8 mouse cellular contexts compared by ENCODE assay signal in genomic region chr16:44724083-44724787, GRCm38 (mm10). TPM values are rescaled to one million over a fixed set of nuclear protein-coding genes. Genes with fewer than 3 reads are reported as not detected.
A peak's percentile ranks its signal among the peaks of the same experiment; 100 is the strongest.
DNase-seq lines count a peak whose midpoint lies in the region; ATAC-seq and TF ChIP-seq lines count a peak whose summit lies in the region.

Gene Nepro, plus strand, starts transcription at chr16:44724301.

- H3ac ChIP-seq in myocyte (ENCODE audit: control insufficient read depth, insufficient read length), result peak within 1 kb of the TSS; percentile 93

- no peaks in the 10 kb centered on the region; the same call in 1 of the 2 replicates for H3K79me2 ChIP-seq in liver, adult 2 months (ENCODE audit: control insufficient read depth, insufficient read depth, low read length)
- H3K79me2 ChIP-seq in myocyte (ENCODE audit: control insufficient read depth, insufficient read depth), result peaks cover 55% of the 10 kb centered on the region

- TF ChIP-seq POLR2A in bone marrow macrophage, adult 2 months (IDR thresholded peaks at IDR 0.05; ENCODE audit: borderline replicate concordance, low read depth, low read length), result 0 out of 2 replicates have a peak, but pooled peaks have one; percentile 9
- TF ChIP-seq POLR2A in embryonic fibroblast, embryonic 13.5 days (IDR thresholded peaks at IDR 0.05; ENCODE audit: low read depth, low read length), result no peak; the same call in none of the 2 replicates
- peak; percentile 83 for TF ChIP-seq POLR2A in liver, adult 2 months (IDR thresholded peaks at IDR 0.05; ENCODE audit: extremely low read depth, insufficient read depth, low read length)
- TF ChIP-seq POLR2A in myocyte (IDR thresholded peaks at IDR 0.05; ENCODE audit: insufficient read length, low read depth), result peak; percentile 80

- H3K9ac ChIP-seq in kidney, embryonic 15.5 days, result peak within 1 kb of the TSS; percentile 91
- H3K9ac ChIP-seq in liver, adult 2 months (ENCODE audit: low read depth, low read length), result peak within 1 kb of the TSS; percentile 99

- peak; percentile 98 for ATAC-seq in kidney, embryonic 15.5 days (replicated peaks; ENCODE audit: low FRiP score)

- H3K27ac ChIP-seq in bone marrow macrophage, adult 2 months (ENCODE audit: insufficient read depth, low read depth, low read length), result peak within 1 kb of the TSS; percentile 83
- peak within 1 kb of the TSS; percentile 97 for H3K27ac ChIP-seq in embryonic fibroblast, embryonic 13.5 days (ENCODE audit: insufficient read depth, low read length)
- peak within 1 kb of the TSS; percentile 98 for H3K27ac ChIP-seq in heart, embryonic 10.5 days
- H3K27ac ChIP-seq in kidney, embryonic 15.5 days, result peak within 1 kb of the TSS; percentile 96
- peak within 1 kb of the TSS; percentile 98 for H3K27ac ChIP-seq in liver, adult 2 months (replicated peaks; ENCODE audit: insufficient read depth, low read depth, low read length)

- WGBS in heart, embryonic 10.5 days, result under 1% methylated on average over 62 of the region's 64 CpGs
- WGBS in kidney, embryonic 15.5 days, result under 1% methylated on average over 63 of the region's 64 CpGs
- WGBS in liver, adult 2 months, result under 1% methylated on average over 63 of the region's 64 CpGs

- TF ChIP-seq CTCF in bone marrow macrophage, adult 2 months (IDR thresholded peaks at IDR 0.05; ENCODE audit: low read depth, low read length), result no peak
- TF ChIP-seq CTCF in embryonic fibroblast, embryonic 13.5 days (IDR thresholded peaks at IDR 0.05; ENCODE audit: borderline replicate concordance, insufficient read depth, low read length), result no peak
- TF ChIP-seq CTCF in liver, adult 2 months (IDR thresholded peaks at IDR 0.05; ENCODE audit: low read depth, low read length), result no peak

- DNase-seq in A20 (ENCODE audit: low read depth, low spot score), result peak; percentile 97
- peak; percentile 98 for DNase-seq in heart, embryonic 10.5 days (ENCODE audit: low spot score)
- DNase-seq in liver, adult 2 months (ENCODE audit: extremely low read depth, low read depth, low spot score), result peak; percentile 80
- DNase-seq in splenic B cell, adult 2 months (ENCODE audit: low read depth, low spot score), result peak; percentile 87

- no peaks in the 10 kb centered on the region for H3K27me3 ChIP-seq in heart, embryonic 10.5 days (ENCODE audit: insufficient read depth, poor library complexity, severe bottlenecking)
- H3K27me3 ChIP-seq in kidney, embryonic 15.5 days, result no peaks in the 10 kb centered on the region
- H3K27me3 ChIP-seq in liver, adult 2 months (ENCODE audit: control insufficient read depth, insufficient read depth, low read length), result no peaks in the 10 kb centered on the region
- H3K27me3 ChIP-seq in myocyte (ENCODE audit: control insufficient read depth, insufficient read depth, insufficient read length), result no peaks in the 10 kb centered on the region
- H3K27me3 ChIP-seq in splenic B cell, adult 2 months (ENCODE audit: control insufficient read depth, insufficient read depth, low read length, poor library complexity, severe bottlenecking), result no peaks in the 10 kb centered on the region

- no peaks in the 10 kb centered on the region for H3K9me3 ChIP-seq in heart, embryonic 10.5 days
- no peaks in the 10 kb centered on the region for H3K9me3 ChIP-seq in kidney, embryonic 15.5 days (replicated peaks)

- peak within 1 kb of the TSS; percentile 80 for H3K4me2 ChIP-seq in kidney, embryonic 15.5 days
- peak within 1 kb of the TSS; percentile 99 for H3K4me2 ChIP-seq in myocyte (ENCODE audit: low read depth)

- peaks cover 7% of the 10 kb centered on the region for H3K4me1 ChIP-seq in bone marrow macrophage, adult 2 months (ENCODE audit: control insufficient read depth, insufficient read depth, low read length)
- peaks cover 2% of the 10 kb centered on the region; the same call in 1 of the 2 replicates for H3K4me1 ChIP-seq in embryonic fibroblast, embryonic 13.5 days (ENCODE audit: control insufficient read depth, insufficient read depth, low read length)
- peaks cover 12% of the 10 kb centered on the region; the same call in 1 of the 2 replicates for H3K4me1 ChIP-seq in heart, embryonic 10.5 days
- H3K4me1 ChIP-seq in kidney, embryonic 15.5 days, result peaks cover 30% of the 10 kb centered on the region
- H3K4me1 ChIP-seq in liver, adult 2 months (ENCODE audit: control insufficient read depth, insufficient read depth, low read length), result peaks cover 10% of the 10 kb centered on the region

- H3K36me3 ChIP-seq in heart, embryonic 10.5 days, result peaks cover 31% of the 10 kb centered on the region
- peaks cover 32% of the 10 kb centered on the region for H3K36me3 ChIP-seq in kidney, embryonic 15.5 days
- peaks cover 8% of the 10 kb centered on the region; the same call in 1 of the 2 replicates for H3K36me3 ChIP-seq in liver, adult 2 months (ENCODE audit: control insufficient read depth, insufficient read depth, low read length)
- peaks cover 7% of the 10 kb centered on the region for H3K36me3 ChIP-seq in myocyte (ENCODE audit: control insufficient read depth, insufficient read depth)
- peaks cover 2% of the 10 kb centered on the region; the same call in 1 of the 2 replicates for H3K36me3 ChIP-seq in splenic B cell, adult 2 months (ENCODE audit: control insufficient read depth, insufficient read depth, low read length, poor library complexity, severe bottlenecking)

- peak within 1 kb of the TSS; percentile 83 for H3K4me3 ChIP-seq in bone marrow macrophage, adult 2 months (ENCODE audit: insufficient read depth, low read length)
- peak within 1 kb of the TSS; percentile 77 for H3K4me3 ChIP-seq in embryonic fibroblast, embryonic 13.5 days (ENCODE audit: insufficient read depth, low read length)
- peak within 1 kb of the TSS; percentile 88 for H3K4me3 ChIP-seq in heart, embryonic 10.5 days
- H3K4me3 ChIP-seq in kidney, embryonic 15.5 days (replicated peaks), result peak within 1 kb of the TSS; percentile 87
- peak within 1 kb of the TSS; percentile 99 for H3K4me3 ChIP-seq in liver, adult 2 months (ENCODE audit: insufficient read depth, low read depth, low read length)
- H3K4me3 ChIP-seq in myocyte, result peak within 1 kb of the TSS; percentile 78

TF ChIP-seq in myocyte, 11 proteins besides CTCF, POLR2A, EP300 and RAD21:
- TF ChIP-seq MYOD1 (IDR thresholded peaks at IDR 0.05; ENCODE audit: control insufficient read depth in 1 of 3, insufficient read length in 2 of 3, low read depth in 2 of 3) (no peak), TCF3 (IDR thresholded peaks at IDR 0.05; ENCODE audit: insufficient read length, low read depth) (no peak), TCF12 (IDR thresholded peaks at IDR 0.05; ENCODE audit: insufficient read depth, poor library complexity, severe bottlenecking) (no peak), MYOG (IDR thresholded peaks at IDR 0.05; ENCODE audit: control insufficient read depth in 1 of 3, insufficient read depth in 1 of 3, insufficient read length in 2 of 3, low read depth in 2 of 3) (no peak), SRF (IDR thresholded peaks at IDR 0.05; ENCODE audit: control insufficient read depth, insufficient read length, low read depth) (no peak), USF1 (IDR thresholded peaks at IDR 0.05; ENCODE audit: low read depth) (peak; percentile 67), REST (IDR thresholded peaks at IDR 0.05; ENCODE audit: insufficient read depth, insufficient read length) (no peak), E2F4 (IDR thresholded peaks at IDR 0.05; ENCODE audit: insufficient read depth) (no peak), MAX (IDR thresholded peaks at IDR 0.05; ENCODE audit: low read depth) (no peak), CEBPB (IDR thresholded peaks at IDR 0.05; ENCODE audit: insufficient read depth, poor library complexity, severe bottlenecking) (no peak), POLR2AphosphoS2 (IDR thresholded peaks at IDR 0.05; ENCODE audit: insufficient read length, low read depth) (peak; percentile 89)

RNA-seq across cellular contexts. Expression of gene Nepro, which starts in this region (rescaled TPM):
- polyA plus RNA-seq in bone marrow macrophage, adult 2 months (2012; ENCODE audit: insufficient read depth, insufficient read length, missing spikeins), result 5.4 and 5.8 TPM in 2 replicates
- 17.5 and 19.6 TPM in 2 replicates for polyA plus RNA-seq in embryonic fibroblast, embryonic 13.5 days (2011; ENCODE audit: insufficient read length, low read depth, missing spikeins)
- 8.7 and 9.3 TPM in 2 replicates for polyA plus RNA-seq in heart, embryonic 10.5 days (2016; fragmentation: Nextera tagmentation; extraction: Ambion mirVana)
- 10.5 and 11.3 TPM in 2 replicates for polyA plus RNA-seq in kidney, embryonic 15.5 days (2015; fragmentation: Nextera tagmentation; extraction: Ambion mirVana)
- 4.4 and 4.6 TPM in 2 replicates for total RNA-seq in liver, adult 2 months (2014; rRNA removed)
- 2.1 and 2.4 TPM in 2 replicates for polyA plus RNA-seq in liver, adult 2 months (2012; rRNA removed)
- 6.8 TPM for polyA plus RNA-seq in myocyte (2012; fragmentation: generic; extraction: Trizol)

Comparison
In these comparisons a context has a peak if more than half of its experiments do, and no peak if none do; other contexts are left out.
1. Peak in every context shown above with its lines: DNase-seq, ATAC-seq, H3K4me3 ChIP-seq and H3K27ac ChIP-seq.